Mouse (Mus musculus) brain, adult 10 weeks (tissue): ENCODE results near the gene Map7d2. TPM values are rescaled to one million over a fixed set of nuclear protein-coding genes. Genes with fewer than 3 reads are reported as not detected.

ENCODE experiments used
- polyA plus RNA-seq: library from polyadenylated mRNA; stranded (reverse); fragments of 350-450 nt; fragmentation: Illumina TruSeq; extraction: RNeasy Lipid Tissue Mini Kit (QIAGEN cat#74804); gene quantifications from one replicate; pipeline ENCODE4 v1.2.3, GENCODE M21; 2015; ENCODE audit warnings: low read depth, low replicate concordance

Gene Map7d2
- polyA plus RNA-seq: 120 TPM

DNA sequence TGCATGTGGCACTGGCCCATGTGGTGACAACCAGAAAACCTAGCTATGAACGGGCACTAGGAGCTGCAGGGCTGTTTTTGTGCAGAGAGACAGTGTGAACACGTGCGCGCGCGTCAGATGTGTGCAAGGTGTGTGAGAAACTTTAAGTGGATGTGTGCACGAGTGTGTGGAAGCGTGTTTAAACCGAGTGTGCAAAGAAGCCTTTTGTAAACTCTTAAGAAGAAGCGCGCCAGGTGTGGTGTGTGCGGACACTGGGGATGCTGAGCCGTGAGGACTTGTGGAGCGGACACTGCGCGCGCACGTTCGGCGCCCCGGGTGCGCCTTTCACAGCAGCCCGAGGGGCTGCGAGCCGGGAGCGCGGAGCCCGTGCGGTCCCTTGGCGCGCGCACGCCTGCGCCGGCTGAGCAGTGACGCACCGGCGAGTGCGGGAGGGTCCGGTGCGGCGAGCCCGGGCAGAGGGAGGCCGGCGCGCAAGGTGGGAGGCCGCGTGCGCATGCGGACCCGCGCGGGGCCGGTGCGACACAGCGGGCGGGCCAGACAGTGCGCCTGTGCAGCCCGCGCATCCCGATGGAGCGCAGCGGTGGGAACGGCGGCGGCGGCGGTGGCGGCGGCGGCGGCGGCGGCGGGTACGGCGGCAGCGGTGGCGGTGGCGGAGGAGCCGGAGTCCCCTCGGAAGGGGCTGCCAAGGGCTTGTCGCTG, at the start of gene Map7d2:
Gene Map7d2, plus strand, starts transcription at position 443 of the 699 bp plus-strand sequence.

DNA sequence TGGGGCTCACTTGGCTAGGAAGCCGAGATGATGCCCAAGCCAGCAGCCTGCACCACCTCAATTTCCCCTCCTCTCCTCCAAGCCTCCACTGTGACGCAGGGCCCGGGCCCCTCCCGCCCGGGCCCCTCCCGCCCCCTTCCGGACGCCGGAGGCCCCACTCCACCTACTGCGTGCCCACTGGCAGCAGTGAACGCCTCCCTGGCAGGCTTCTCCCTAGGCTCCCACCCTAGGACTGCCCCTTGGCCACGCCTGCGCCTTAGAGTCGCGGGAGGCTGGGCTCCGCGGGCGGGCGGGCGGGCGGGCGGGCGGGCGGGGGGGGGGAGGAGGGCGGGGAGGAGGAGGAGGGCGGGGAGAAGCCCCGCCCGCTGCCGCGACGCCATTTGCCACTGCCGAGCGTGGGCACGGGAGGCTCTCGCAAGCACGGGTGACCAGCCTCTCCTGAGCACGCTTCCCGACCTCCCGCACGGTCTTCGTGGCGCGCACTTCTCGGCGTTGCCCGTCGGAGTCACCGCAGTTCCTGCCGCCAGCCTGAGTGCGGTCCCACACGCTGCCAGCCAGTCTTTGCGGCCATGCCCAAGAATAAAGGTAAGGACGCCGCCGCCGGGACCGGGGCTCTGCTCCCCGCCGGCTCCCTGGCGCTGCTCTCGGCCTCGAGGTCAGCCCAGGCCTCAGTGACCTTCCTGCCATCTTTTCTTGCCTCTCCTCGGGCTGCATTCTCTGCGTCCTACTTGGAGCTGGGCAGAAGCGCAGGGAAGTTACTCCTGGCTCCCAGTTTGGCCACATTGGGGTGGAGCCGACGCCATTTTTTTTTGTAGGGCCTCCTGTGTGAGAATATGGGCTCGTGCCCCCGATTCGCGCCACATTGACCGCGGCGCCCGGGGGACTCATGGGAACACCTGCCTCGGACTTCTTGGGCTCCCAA, 42.3 kb upstream of the Map7d2 start, which contains the start of gene Eif1ax:
Gene Eif1ax, plus strand, starts transcription at position 348 of the 922 bp plus-strand sequence.

DNA sequence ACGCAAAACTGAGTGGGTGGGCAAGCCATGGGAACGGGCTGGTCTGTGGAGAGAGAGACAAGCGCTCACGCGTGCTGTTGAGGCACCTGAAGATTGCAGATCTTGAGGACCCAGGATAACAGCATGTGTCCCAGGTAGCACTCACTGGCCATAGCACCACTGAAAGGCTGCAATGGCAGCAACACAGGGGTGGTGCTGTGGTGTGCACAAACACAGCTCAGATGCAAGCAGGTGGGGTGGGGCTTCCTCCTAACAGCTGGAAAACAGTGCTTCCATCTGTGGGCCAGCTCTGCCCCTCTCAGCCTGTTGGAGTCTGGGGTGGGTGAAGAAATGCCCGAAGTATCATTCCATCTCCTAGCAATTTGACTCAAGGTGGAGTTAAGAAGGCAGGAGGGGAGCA, 112.0 kb downstream of the Map7d2 start, which contains the start of gene Bclaf3:
Gene Bclaf3, plus strand, starts transcription at position 301 of the 400 bp plus-strand sequence.

Other genes starting within 250 kb of the Map7d2 start
- 26.6 TPM for gene Rps6ka3, start 204.3 kb upstream of the Map7d2 start, polyA plus RNA-seq
- gene Eif1ax, start 42.4 kb upstream of the Map7d2 start, polyA plus RNA-seq: 125 TPM
- 9.2 TPM for gene Bclaf3, start 112.1 kb downstream of the Map7d2 start, polyA plus RNA-seq
- 29.9 TPM for gene Sh3kbp1, start 212.7 kb downstream of the Map7d2 start, polyA plus RNA-seq